Mouse (Mus musculus) bone marrow, adult 2 months (tissue): Measurements from ENCODE around the gene Borcs5. TPM values are rescaled to one million over a fixed set of nuclear protein-coding genes. Genes with fewer than 3 reads are reported as not detected.
"Not testable (repeated sequence)": the region's sequence is repeated elsewhere in the genome, so short reads cannot be mapped to it uniquely, and the experiment has no call there.

Experiments
- H3K27ac ChIP-seq: fragments of 200-500 bp; 2 replicates; pipeline ENCODE4 v1.5.1; 2012; ENCODE audit warnings: low read depth, mild to moderate bottlenecking, control low read depth, inconsistent platforms, low read length; ENCODE audit not compliant: control insufficient read depth, poor library complexity, insufficient read depth
- H3K4me1 ChIP-seq: fragments of 200-500 bp; 2 replicates; pipeline ENCODE4 v1.6.1; 2011; ENCODE audit warnings: low read length; ENCODE audit not compliant: control insufficient read depth, insufficient read depth
- H3K4me3 ChIP-seq: fragments of 200-500 bp; replicated peaks from 2 replicates; pipeline ENCODE3; 2011; ENCODE audit warnings: mild to moderate bottlenecking, low read depth, low read length, control low read depth; ENCODE audit not compliant: control insufficient read depth
- CTCF ChIP-seq: fragments of 200-500 bp; IDR thresholded peaks from 2 replicates; pipeline ENCODE4 v1.5.1; 2011; ENCODE audit warnings: low read length, control low read depth; ENCODE audit not compliant: control insufficient read depth, insufficient read depth
- POLR2A ChIP-seq: fragments of 200-500 bp; IDR thresholded peaks from 2 replicates; pipeline ENCODE4 v1.6.1; 2011; ENCODE audit warnings: low read depth, mild to moderate bottlenecking, control low read depth, low read length, borderline replicate concordance; ENCODE audit not compliant: control insufficient read depth
- WGBS: fragments of 180-500 bp; shearing (Covaris S2); methylation state at CpG from one replicate; pipeline ENCODE4 v1.1.7; 2018; 5-methylcytosine and 5-hydroxymethylcytosine counted together
- polyA plus RNA-seq: library from polyadenylated mRNA; stranded (reverse); fragments of >200 nt; gene quantifications from 2 replicates; pipeline ENCODE4 v1.2.4, GENCODE M21; 2011; ENCODE audit warnings: low replicate concordance; ENCODE audit not compliant: missing spikeins, insufficient read depth, insufficient read length

Gene Borcs5
- polyA plus RNA-seq, 1 experiment: 8.0 TPM

DNA sequence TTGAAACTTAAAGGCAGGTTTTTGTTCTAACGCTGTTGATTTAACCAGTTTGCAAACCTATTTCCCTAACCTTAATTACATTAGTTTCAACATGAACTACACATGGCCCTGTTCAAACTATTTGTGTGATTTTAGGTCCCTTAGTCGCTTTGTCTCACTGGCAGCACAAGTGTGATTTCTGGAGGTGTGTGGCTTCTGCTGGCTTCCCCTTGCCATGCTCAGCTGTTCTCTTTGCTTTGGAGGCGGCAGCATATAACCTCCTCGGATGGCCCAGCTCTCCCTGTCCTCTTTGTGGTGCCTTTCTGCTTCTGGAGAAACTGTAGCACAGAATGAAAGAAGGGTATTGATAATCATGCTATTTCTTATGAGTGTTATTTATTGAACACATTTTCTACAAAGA, 38.2 kb downstream of the Borcs5 start:
- Histone ChIP-seq H3K4me3 (no peak overlapping the region), H3K4me1 (peaks cover 3% of the 10 kb centered on the region; the same call in 1 of the 2 replicates), H3K27ac (no peak overlapping the region)
- TF ChIP-seq CTCF (no peak), POLR2A (no peak)
- 75% methylated on average over 4 of the region's 4 CpGs for WGBS

DNA sequence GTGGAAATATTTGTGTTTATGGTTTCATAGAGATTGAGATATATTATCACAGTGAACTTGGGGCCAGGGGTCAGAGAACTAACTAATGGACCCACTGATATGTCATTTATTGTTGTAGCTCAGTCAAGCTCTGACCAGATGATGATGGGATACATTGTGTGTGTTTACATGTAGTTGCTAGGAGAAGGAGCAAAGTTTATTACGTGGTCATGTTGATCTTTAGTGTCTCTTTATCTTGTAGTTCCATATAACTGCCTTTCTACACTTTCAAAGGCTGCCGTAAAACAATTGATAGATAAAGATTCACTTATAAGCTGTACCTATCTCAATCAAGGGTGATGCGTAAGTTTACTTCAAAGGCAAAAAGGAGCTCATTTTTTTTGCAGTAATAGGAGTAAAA, 38.7 kb downstream of the Borcs5 start:
- no peak overlapping the region for H3K4me3 ChIP-seq
- 64% methylated on average over 3 of the region's 3 CpGs for WGBS
- H3K4me1 ChIP-seq: peaks cover 3% of the 10 kb centered on the region; the same call in 1 of the 2 replicates
- no peak overlapping the region for H3K27ac ChIP-seq
- no peak for TF ChIP-seq POLR2A
- TF ChIP-seq CTCF: no peak

DNA sequence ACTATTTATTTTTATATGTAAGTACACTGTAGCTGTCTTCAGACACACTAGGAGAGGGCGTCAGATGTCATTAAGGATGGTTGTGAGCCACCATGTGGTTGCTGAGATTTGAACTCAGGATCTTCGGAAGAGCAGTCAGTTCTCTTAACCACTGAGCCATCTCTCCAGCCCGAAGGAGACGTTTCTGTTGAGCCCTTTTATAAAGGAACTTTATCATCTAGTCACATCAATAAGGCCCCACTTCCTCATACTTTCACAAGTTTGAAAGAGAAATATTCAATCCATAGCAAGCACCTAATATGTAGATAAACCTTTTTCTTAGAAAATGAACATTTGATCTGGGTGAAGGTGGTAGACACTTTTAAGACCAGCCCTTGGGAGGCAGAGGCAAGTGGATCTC, 40.0 kb downstream of the Borcs5 start:
- not testable (repeated sequence) for H3K4me1 ChIP-seq, H3K27ac ChIP-seq, H3K4me3 ChIP-seq
- 59% methylated on average over 4 of the region's 4 CpGs for WGBS

DNA sequence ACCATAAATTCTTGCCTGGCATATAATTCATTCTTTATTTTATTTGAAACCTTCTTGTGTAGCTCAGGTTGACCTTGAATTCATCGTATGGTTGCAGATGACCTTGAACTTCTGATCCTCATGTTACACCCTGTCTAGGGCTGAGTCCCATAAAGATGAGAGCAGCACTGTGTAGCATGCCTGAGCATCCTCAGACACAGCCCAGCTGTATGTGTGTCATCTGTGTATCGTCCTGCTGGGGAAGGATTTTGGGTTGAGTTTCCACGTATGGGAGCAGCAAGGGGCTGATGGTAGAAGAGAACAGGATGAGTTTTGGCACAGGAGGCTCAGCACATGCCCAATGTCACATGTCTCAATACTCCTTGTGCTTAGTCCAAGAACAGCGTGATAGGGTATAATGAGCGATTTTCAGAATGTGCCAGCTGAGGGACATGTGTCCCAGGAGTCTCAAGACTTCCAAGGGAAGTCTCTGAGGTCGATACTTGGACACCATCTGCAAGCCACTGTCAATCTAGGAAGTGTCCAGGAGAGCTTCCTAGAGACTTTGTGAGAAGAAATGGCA, 45.1 kb downstream of the Borcs5 start:
- H3K4me3 ChIP-seq: no peak overlapping the region
- 85% methylated on average over 6 of the region's 6 CpGs for WGBS
- no peak overlapping the region for H3K27ac ChIP-seq
- no peaks in the 10 kb centered on the region for H3K4me1 ChIP-seq
- TF ChIP-seq POLR2A: no peak
- TF ChIP-seq CTCF: no peak

DNA sequence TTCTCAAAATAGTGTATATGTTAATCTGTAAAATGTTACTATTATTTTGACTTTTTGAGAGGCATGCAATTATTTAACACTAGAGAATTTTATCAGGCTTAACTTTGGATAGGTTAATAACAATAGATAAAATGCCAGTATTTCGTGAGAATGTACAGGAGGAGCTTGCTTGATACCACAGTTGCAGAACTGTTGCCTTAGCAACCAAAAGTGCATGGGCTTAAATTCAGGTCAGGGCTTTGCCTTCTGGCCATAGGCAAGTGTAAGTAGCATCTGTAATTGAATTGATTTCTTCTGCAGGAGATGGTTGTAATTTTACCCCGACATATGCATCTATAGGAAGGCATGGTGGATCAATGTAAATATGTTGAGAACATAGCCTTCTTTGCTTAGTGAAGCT, 45.7 kb downstream of the Borcs5 start:
- no peak overlapping the region for H3K4me3 ChIP-seq
- H3K4me1 ChIP-seq: no peaks in the 10 kb centered on the region
- no peak overlapping the region for H3K27ac ChIP-seq
- WGBS: 69% methylated on average over 2 of the region's 2 CpGs
- no peak for TF ChIP-seq POLR2A
- no peak for TF ChIP-seq CTCF

DNA sequence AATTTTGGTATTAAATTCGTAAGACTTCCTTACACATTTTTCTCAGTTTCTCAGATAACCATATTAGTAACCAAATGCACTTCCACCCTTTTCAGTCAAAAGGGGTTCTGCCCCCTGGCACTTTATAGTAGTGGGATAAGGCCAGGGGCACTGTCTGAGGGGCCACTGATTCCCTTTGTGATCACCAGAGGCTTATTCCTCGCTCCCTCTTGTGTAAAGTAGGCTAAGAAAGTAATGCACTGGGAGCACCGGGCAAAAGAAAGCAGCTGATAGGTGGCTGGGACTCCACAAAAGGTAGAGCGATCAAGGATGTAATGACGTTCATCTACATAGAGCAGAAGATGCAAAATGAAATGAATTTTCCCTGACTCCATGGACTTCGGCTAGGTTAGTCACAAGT, 46.2 kb downstream of the Borcs5 start:
- no peaks in the 10 kb centered on the region for H3K4me1 ChIP-seq
- no peak overlapping the region for H3K27ac ChIP-seq
- no peak overlapping the region for H3K4me3 ChIP-seq
- WGBS: 88% methylated on average over 6 of the region's 6 CpGs
- TF ChIP-seq POLR2A (no peak), CTCF (no peak)

DNA sequence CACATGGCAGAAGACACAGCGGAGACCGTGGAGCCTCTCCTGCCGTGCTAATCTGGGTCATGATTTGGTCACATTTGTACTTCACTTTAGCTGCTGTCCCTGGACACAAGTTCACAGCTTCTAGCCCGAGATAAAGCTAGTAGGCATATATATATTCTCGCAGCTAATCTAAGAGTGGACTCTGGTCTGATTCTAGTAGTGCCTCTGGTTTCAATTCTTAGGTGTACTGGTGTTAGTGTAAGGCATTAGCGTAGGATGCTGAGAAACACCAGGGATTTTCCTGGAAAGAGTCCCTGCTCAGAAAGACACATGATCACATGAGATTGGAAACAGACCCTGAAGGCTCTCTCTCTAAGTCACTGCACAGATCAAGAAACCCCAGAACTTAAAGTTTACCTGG, 55.2 kb downstream of the Borcs5 start:
- TF ChIP-seq CTCF (no peak), POLR2A (no peak)
- H3K4me1 ChIP-seq: no peaks in the 10 kb centered on the region
- H3K27ac ChIP-seq: no peak overlapping the region
- WGBS: 88% methylated on average over 6 of the region's 6 CpGs
- no peak overlapping the region for H3K4me3 ChIP-seq

DNA sequence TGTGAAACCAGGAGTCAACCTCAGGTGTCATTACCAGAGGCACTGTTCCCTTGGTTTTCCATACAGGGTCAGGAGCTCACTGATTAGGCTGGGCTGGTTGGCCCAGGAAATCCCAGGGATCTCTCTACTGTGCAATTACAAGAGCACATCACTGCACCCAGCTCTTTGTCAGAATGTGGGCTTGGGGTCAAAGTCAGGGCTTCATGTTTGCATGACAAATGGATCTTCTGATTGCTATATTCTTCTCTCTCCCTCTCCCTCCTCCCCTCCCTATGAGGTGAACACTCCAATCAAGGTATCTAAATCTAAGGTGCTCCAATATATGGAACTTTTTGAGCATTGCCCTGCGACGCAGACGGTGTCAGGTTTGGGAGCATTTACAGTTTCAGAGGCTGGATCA, 55.7 kb downstream of the Borcs5 start:
- Histone ChIP-seq H3K4me3 (no peak overlapping the region), H3K27ac (no peak overlapping the region), H3K4me1 (peaks cover 2% of the 10 kb centered on the region; the same call in 1 of the 2 replicates)
- TF ChIP-seq POLR2A (no peak), CTCF (no peak)
- 93% methylated on average over 3 of the region's 3 CpGs for WGBS

DNA sequence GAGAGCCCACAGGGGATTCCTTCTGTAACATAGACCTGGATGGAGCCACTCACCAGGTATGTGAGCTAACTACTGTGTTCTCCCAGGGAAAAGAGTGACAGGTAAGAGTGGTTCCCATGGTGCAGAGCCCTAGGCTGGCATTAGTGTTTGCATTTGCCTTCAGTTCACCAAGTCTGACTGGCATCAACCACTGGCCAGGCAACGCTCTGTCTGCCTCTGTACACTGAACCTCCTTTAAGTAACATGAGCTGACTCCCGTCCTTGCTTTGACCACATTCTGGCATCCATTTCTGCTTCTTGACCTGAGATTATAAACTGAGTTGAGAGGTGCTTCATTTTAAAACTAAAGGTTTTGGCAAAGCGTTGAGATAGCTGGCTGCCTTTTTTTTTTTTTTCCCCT, 56.3 kb downstream of the Borcs5 start:
- Histone ChIP-seq H3K4me1 (peaks cover 2% of the 10 kb centered on the region; the same call in 1 of the 2 replicates), H3K27ac (no peak overlapping the region), H3K4me3 (no peak overlapping the region)
- WGBS: 82% methylated on average over 3 of the region's 3 CpGs
- TF ChIP-seq CTCF (no peak), POLR2A (no peak)

DNA sequence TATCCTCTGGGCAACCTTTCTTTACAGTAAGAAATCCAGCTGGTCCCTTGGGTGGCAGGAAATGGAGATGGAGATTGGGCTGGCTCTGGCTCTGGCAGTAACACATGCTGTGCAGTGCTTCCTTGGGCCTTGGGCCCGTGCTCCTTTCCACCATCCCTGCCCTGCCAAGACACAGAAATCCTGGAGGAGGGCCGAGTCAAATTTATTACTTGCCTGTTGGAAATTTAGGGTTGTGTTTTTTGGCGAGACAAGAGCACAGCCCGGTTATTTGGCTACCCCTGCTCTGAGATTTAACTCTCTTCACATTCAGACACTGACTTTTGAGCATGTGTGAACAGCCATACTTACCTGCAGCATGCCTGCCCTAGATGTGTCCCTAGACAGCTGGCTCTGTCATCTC, 56.8 kb downstream of the Borcs5 start:
- Histone ChIP-seq H3K4me1 (peaks cover 2% of the 10 kb centered on the region; the same call in 1 of the 2 replicates), H3K27ac (no peak overlapping the region), H3K4me3 (no peak overlapping the region)
- WGBS: 76% methylated on average over 4 of the region's 4 CpGs
- TF ChIP-seq CTCF (no peak), POLR2A (no peak)
